Mouse (Mus musculus) cerebral cortex, adult 2 months (tissue): Measurements from ENCODE around the gene Zmat5.

Source experiments
- WGBS: fragments of 180-500 bp; shearing (Covaris S2); methylation state at CpG from one replicate; pipeline ENCODE4 v1.1.7; 2018; 5-methylcytosine and 5-hydroxymethylcytosine counted together

Zmat5 gene

DNA sequence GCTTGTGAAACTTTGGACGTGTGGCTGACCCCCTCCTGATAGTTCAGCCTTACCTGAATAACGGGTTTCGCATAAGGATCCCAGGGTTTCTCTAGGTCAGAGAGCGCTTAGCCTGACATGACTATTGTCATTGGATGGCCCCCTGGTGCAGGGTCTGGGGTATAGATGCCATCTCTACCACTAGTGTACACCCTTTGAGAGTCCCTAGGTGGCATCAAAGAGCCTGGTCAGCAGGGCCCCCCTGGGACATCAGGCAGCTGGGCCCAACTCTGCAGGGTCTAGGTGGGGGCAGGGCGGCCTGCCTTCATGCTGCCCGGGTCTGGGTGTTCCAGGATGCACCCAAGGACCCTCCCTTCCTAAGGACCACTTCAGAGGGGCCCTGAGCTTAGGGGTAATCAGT lies 31.9 kb downstream of the Zmat5 start:
- 73% methylated on average over 6 of the region's 6 CpGs for WGBS

- WGBS, result 52% methylated on average over 10 of the region's 10 CpGs
Measured at GRCm38 (mm10) chr11:4737682-4738081, 33.2 kb downstream of the Zmat5 start.

DNA sequence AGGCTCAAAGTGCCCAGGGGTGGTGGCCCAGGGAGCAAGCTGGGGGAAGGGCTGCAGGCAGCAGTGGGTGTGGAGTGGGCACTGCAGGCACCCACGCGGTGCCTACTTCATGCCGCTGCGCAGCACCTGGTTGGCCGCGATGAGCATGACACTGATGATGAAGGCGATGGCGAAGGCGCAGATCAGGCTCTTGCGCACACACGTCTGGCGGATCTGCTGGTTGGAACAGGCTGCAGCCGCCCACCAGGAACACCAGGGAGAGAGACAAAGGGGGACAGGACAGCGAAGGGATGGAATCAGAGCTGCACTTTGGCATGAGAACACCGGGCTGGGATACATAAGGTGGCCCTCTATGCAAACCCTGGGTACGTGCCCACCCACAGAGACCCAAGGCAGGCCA lies 34.2 kb downstream of the Zmat5 start:
- WGBS, result 91% methylated on average over 16 of the region's 16 CpGs

GRCm38 (mm10) chr11:4740785-4741184 lies 36.3 kb downstream of the Zmat5 start:
- WGBS, result 72% methylated on average over 5 of the region's 5 CpGs

GRCm38 (mm10) chr11:4744691-4745090 lies 40.2 kb downstream of the Zmat5 start:
- 70% methylated on average over 6 of the region's 6 CpGs for WGBS

- WGBS, result 1% methylated on average over 39 of the region's 39 CpGs
Measured at GRCm38 (mm10) chr11:4745969-4746368, 41.5 kb downstream of the Zmat5 start.

GRCm38 (mm10) chr11:4746733-4747132 lies 42.3 kb downstream of the Zmat5 start, which contains the start of gene Cabp7:
TSS of gene Cabp7 (minus strand) at chr11:4746778.
- under 1% methylated on average over 49 of the region's 73 CpGs for WGBS

DNA sequence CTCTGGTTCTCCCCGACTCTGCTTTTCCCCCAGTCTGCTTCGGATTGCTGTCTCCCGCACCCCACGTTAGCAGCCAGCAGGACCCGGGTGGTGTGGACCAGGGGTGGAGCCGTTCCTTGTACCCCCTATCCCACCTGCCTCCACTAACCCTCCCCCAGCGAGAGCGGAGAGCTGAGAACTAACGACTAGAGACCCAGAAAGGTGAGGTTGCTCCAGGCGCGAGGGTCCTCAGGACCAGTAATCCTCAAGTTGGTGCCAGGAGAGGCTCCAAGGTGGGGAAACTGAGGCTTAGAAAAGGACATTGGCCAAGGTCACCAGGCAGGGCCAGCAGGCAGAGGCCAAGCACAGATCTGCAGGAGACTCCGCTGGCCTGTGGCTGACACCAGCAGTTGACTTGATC lies 42.8 kb downstream of the Zmat5 start:
- 6% methylated on average over 12 of the region's 12 CpGs for WGBS

- 42% methylated on average over 9 of the region's 9 CpGs for WGBS
Measured at GRCm38 (mm10) chr11:4750263-4750662, 45.8 kb downstream of the Zmat5 start.

DNA sequence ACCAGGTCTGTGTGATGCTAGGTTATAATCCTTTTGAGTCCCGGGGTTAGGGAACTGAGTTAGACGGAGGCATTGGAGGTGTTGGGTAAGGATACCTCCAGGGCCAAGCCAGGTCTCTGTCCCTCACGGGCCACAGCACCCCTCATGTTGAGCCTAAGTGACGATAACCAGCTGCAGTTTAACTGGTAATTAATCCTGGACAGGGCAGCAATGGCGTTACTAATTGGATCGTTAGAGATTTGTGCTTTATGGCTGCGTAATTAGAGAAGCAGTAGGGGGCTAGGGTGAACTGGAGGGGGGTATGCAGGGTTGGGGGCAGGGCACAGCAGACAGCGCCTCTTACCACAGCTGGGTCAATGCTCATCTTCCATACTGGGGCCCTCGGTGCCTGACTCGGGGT lies 48.4 kb downstream of the Zmat5 start:
- 43% methylated on average over 10 of the region's 10 CpGs for WGBS

DNA sequence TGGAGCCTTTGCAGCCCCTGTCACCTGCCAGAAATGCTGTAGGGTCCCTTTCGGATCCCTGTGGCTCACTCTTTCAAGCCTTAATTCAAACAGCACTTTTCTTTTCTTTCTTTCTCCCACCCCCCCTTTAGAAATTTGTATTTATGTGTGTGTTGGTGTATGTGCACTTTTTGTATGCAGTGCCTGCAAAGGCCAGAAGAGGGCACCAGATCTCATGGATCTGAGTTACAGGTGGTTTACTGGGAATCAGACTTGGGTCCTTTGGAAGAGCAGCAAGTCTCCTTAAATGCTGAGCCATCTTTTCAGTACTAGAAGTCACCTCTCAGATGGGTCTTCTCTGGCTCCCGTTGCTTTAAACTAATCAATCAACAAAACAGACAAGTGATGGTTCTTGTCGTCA lies 49.6 kb downstream of the Zmat5 start:
- 96% methylated on average over 3 of the region's 3 CpGs for WGBS

DNA sequence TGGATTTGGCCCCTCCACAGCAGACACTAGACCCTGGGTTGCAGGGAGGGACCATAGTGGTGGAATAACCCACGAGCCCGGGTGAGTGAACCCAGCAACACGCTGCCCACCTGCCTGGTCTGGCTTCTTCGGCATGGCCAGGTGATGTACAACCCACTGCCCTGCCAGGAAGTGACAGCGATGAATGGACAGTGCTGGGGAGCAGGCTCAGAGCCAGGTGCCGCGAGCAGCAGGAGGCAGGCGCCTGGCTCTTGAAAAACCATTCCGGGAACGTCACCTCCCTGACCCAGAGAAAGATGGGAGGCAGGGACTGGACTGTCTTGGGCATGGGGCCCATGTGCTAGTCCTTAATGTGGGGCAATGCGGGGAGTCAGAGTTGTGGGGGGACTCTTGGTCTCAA lies 50.4 kb downstream of the Zmat5 start:
- 83% methylated on average over 11 of the region's 11 CpGs for WGBS

DNA sequence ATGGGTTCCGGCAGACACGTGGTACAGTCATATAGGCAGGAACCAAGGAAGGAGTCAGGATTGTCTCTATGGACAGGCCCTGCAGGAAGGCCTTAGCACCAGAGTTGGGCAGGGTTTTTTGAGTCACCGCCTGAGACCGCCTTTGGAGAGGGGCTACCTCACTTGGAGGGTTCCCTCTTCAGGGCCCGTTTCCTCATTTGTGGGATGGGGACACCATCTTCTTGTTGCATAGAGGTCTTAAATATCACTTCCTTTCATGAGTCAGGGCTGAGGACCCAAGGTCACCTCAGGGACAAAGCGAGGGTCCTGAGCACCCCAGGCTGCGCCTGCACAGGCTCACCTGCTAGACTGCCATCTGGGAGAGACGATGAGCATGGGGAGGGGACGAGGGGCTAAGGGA lies 52.0 kb downstream of the Zmat5 start:
- WGBS, result 89% methylated on average over 9 of the region's 9 CpGs

DNA sequence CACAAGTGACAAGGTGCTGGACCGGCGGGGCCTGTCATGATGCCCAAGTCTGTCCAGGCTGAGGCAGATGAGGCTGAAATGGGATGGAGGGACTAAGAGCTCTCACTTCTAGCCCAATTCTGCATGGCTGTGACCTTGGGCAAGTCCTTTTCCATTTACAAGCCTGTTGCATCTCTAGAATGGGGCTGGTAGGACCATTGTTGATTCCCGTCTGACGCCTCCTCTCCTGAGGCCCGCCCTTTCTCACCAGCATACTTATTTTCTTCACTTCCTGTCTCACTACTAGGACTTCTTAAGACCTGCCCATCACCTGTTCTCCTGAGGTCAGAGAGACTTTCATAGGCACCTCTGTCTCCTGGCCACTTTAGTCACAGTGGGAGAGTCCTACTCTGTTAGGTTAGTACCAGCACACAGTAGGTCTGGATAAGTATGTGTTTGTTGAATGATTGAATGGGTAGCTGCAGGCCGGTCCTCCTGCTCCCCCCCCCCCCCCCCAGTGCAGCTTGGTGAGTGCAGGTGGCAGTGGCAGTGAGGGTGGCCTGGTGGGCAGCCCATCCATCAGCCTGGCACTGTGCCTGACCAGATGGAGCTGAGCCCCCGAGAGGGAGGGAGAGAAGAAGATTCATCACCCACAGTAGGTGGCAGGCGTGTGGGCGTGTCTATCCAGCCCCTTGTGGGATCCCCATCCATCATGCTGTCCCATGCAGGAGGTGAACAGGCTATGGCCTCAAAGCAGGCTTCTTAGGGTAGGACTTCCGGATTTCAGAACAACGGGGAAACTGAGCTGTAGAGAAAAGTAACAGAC lies 52.7 kb downstream of the Zmat5 start:
- WGBS, result 83% methylated on average over 11 of the region's 11 CpGs

- 85% methylated on average over 4 of the region's 4 CpGs for WGBS
Measured at GRCm38 (mm10) chr11:4757789-4758158, 53.3 kb downstream of the Zmat5 start.

DNA sequence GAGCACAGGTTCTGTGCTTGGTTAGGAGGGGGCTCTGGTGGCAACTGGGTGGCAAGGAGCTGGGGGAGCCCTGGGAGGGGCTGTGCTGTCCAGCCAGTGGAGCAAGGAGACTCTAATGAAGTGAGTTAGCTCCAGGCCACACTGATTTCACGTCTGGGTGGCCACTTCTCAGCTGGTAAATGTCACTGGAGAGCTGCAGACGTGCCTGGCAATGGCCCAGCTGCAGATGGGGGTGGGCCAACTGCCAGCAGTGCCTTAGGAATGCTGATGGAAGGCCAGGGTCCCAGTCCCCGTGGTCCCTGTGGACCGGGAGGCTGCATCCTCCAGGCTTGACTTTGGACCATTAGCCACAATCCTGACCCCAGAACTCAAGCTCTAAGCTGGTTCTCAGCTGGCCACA lies 56.0 kb downstream of the Zmat5 start:
- 53% methylated on average over 4 of the region's 4 CpGs for WGBS

DNA sequence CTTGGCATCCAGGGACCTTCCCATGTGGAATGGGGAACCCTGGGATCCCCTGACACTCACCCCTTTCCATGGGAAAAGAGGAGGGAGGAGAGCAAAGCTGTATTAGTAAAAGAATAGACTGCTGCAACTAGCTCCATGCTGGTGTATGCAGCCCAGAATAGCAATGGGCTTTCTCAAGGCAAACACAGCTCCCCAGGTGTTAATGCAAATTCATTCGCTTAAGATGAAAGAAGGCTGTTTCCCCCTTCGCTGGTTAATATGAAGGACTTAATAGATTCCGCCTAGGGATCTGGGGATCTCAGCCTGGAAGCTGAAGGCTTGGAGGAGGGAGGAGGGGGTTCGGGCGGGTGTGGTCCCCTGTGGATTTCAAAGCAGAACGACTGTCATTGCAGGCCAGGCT lies 57.5 kb downstream of the Zmat5 start:
- 55% methylated on average over 6 of the region's 6 CpGs for WGBS

DNA sequence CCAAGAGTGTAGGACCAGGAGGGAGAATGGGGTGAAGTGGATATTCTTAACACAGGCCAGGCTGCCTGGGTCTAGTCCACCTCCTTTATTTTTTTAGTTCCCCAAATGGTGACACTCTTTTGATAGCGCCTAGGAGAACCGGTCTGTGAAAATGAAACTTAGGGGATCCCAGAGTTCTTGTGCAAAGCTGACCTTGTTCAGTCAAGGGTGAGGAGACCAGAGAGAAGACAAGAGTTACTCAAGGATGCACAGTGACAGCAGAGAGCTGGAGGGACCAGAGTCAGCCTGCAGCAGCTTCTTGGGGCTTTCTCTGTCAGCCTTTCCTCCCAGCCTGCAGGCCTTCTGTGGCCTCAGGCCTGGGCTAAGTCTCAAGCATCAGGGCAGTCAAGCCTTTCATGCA lies 58.0 kb downstream of the Zmat5 start:
- 74% methylated on average over 2 of the region's 2 CpGs for WGBS

GRCm38 (mm10) chr11:4763631-4764030 lies 59.2 kb downstream of the Zmat5 start:
- 60% methylated on average over 5 of the region's 5 CpGs for WGBS

DNA sequence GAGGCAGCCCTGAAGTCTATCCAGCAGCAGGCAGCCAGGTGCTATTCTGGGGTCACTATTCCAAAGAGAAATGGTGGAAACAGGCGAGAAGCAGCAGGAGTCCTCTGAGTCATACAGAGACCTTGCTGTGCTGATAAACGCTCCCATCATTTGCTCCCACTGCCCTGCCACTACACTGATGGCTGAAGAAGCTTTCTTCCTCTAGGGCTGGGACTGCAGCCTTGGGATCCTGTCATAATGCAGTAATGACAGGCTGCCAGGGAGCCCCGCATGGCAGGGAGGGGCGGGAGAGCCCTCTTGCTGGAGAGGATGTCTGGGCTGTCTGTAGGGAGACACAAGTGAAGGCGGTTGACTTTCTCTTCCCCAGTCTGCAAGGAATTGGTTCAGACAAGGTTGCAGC lies 60.0 kb downstream of the Zmat5 start:
- WGBS, result 70% methylated on average over 5 of the region's 5 CpGs

GRCm38 (mm10) chr11:4768399-4768798 lies 63.9 kb downstream of the Zmat5 start:
- 74% methylated on average over 4 of the region's 4 CpGs for WGBS

GRCm38 (mm10) chr11:4769293-4769692 lies 64.8 kb downstream of the Zmat5 start:
- WGBS, result 39% methylated on average over 7 of the region's 7 CpGs

GRCm38 (mm10) chr11:4769881-4770280 lies 65.4 kb downstream of the Zmat5 start:
- 75% methylated on average over 6 of the region's 6 CpGs for WGBS

DNA sequence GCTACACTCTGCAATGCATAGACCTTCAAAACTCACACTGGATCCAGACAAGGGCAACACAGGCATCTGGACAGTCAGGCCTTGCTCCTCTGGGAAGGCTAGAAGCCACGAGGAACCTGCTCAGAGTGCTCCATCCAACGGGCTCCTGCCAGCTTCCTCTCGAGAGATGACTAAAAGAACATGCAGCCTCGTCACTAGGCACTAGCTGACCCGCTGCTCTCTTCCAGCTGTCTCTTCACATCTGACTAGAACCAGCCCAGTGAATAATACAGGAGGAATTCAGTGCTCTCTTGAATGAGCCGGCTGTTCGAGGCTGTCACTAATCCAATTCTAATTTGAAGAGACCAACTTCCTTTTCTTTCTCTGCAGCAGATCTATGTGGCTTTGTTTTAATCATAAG lies 67.3 kb downstream of the Zmat5 start:
- WGBS, result 64% methylated on average over 7 of the region's 7 CpGs
